Mouse (Mus musculus): ENCODE results near the gene 6820408C15Rik. TPM values are rescaled to one million over a fixed set of nuclear protein-coding genes. Genes with fewer than 3 reads are reported as not detected.
A peak's percentile ranks its signal among the peaks of the same experiment; 100 is the strongest.

6820408C15Rik gene
- total and polyA plus RNA-seq, 3 experiments: not detected

- Histone ChIP-seq H3K9me3 (replicated peaks; ENCODE audit: low read length) (no peaks in the 10 kb centered on the region), H3K36me3 (replicated peaks in 1 of 2; ENCODE audit: control insufficient read depth in 1 of 2, insufficient read depth in 1 of 2, low read length in 1 of 2) (no peaks in the 10 kb centered on the region), H3K4me3 (replicated peaks in 1 of 3; ENCODE audit: low read depth in 2 of 3, low read length in 2 of 3, poor library complexity in 1 of 3) (no peak overlapping the region), H3K4me1 (ENCODE audit: control insufficient read depth in 1 of 2, insufficient read depth in 2 of 2) (no peaks in the 10 kb centered on the region), H3K9ac (ENCODE audit: insufficient read depth, low read depth) (no peak overlapping the region), H3K27ac (ENCODE audit: insufficient read depth, low read depth) (no peak overlapping the region), H3K27me3 (replicated peaks) (peaks cover 20% of the 10 kb centered on the region), H3K4me2 (ENCODE audit: insufficient read depth, low read depth, poor library complexity, severe bottlenecking) (no peak overlapping the region), H3K79me2 (replicated peaks; ENCODE audit: control insufficient read depth, extremely low read depth, insufficient read depth, poor library complexity, severe bottlenecking) (no peaks in the 10 kb centered on the region)
- dilution Hi-C loops (cut with MboI; ENCODE audit: extremely low pct_ligation_motif_present, extremely low pct_unique_long_range_greater_than_20kb, low sequenced_read_pairs) (no loop called here), in situ Hi-C loops (cut with MboI; ENCODE audit: low pct_ligation_motif_present, low pct_unique_long_range_greater_than_20kb, low sequenced_read_pairs) (no loop called here)
- peak in 1 of 2 experiments; percentile 56; a peak in 2 of 4 replicates for TF ChIP-seq CTCF (conservative IDR thresholded peaks at IDR 0.05 in 1 of 2, IDR thresholded peaks at IDR 0.05 in 1 of 2; ENCODE audit: low read depth in 2 of 2, low read length in 2 of 2)
- TF ChIP-seq ZKSCAN1 (IDR thresholded peaks at IDR 0.05; ENCODE audit: borderline replicate concordance, low read depth, low read length): no peak
- no peak for TF ChIP-seq TBP (conservative IDR thresholded peaks at IDR 0.05; ENCODE audit: low read depth, low read length)
- peak; percentile 21 for TF ChIP-seq RAD21 (IDR thresholded peaks at IDR 0.05; ENCODE audit: low read depth, low read length)
- no peak for TF ChIP-seq NRF1 (IDR thresholded peaks at IDR 0.05; ENCODE audit: low read depth, low read length)
- TF ChIP-seq GABPA (IDR thresholded peaks at IDR 0.05; ENCODE audit: insufficient replicate concordance, low read depth, low read length): no peak
- TF ChIP-seq TCF12 (IDR thresholded peaks at IDR 0.05; ENCODE audit: low read depth, low read length): no peak
- peak; percentile 48 for TF ChIP-seq SMC3 (IDR thresholded peaks at IDR 0.05; ENCODE audit: low read depth, low read length)
- no peak for TF ChIP-seq SIN3A (IDR thresholded peaks at IDR 0.05; ENCODE audit: low read length)
- no peak for TF ChIP-seq JUND (conservative IDR thresholded peaks at IDR 0.05; ENCODE audit: low read depth, low read length)
- DNase-seq (ENCODE audit: extremely low read depth): no peak
Measured at GRCm38 (mm10) chr2:152493151-152493550, 77.8 kb downstream of the 6820408C15Rik start.

Other genes with a start within 250 kb of the 6820408C15Rik start
- gene Csnk2a1, start 188.7 kb upstream of the 6820408C15Rik start, total RNA-seq (2012; rRNA removed): 100 and 101 TPM in 2 replicates
- gene Csnk2a1, start 188.7 kb upstream of the 6820408C15Rik start, total RNA-seq (2014; rRNA removed): 145 and 146 TPM in 2 replicates
- gene Csnk2a1, start 188.7 kb upstream of the 6820408C15Rik start, polyA plus RNA-seq (2012; ENCODE audit: insufficient read length, low read depth): 79.2 and 86.9 TPM in 2 replicates
- gene Tbc1d20, start 121.8 kb upstream of the 6820408C15Rik start, total RNA-seq (2012; rRNA removed): 14.3 and 15.9 TPM in 2 replicates
- gene Tbc1d20, start 121.8 kb upstream of the 6820408C15Rik start, total RNA-seq (2014; rRNA removed): 13.1 and 17.0 TPM in 2 replicates
- 22.0 and 22.5 TPM in 2 replicates for gene Tbc1d20, start 121.8 kb upstream of the 6820408C15Rik start, polyA plus RNA-seq (2012; ENCODE audit: insufficient read length, low read depth)
- 118 and 134 TPM in 2 replicates for gene Rbck1, start 82.9 kb upstream of the 6820408C15Rik start, total RNA-seq (2012; rRNA removed)
- gene Rbck1, start 82.9 kb upstream of the 6820408C15Rik start, total RNA-seq (2014; rRNA removed): 98.0 and 109 TPM in 2 replicates
- gene Rbck1, start 82.9 kb upstream of the 6820408C15Rik start, polyA plus RNA-seq (2012; ENCODE audit: insufficient read length, low read depth): 133 and 143 TPM in 2 replicates
- 16.5 and 56.9 TPM in 2 replicates for gene Trib3, start 71.6 kb upstream of the 6820408C15Rik start, total RNA-seq (2012; rRNA removed)
- 18.2 and 30.0 TPM in 2 replicates for gene Trib3, start 71.6 kb upstream of the 6820408C15Rik start, total RNA-seq (2014; rRNA removed)
- 23.7 and 25.1 TPM in 2 replicates for gene Trib3, start 71.6 kb upstream of the 6820408C15Rik start, polyA plus RNA-seq (2012; ENCODE audit: insufficient read length, low read depth)
- not detected in 2 replicates for gene Nrsn2, start 38.9 kb upstream of the 6820408C15Rik start, total RNA-seq (2012; rRNA removed)
- not detected in 2 replicates for gene Nrsn2, start 38.9 kb upstream of the 6820408C15Rik start, total RNA-seq (2014; rRNA removed)
- gene Nrsn2, start 38.9 kb upstream of the 6820408C15Rik start, polyA plus RNA-seq (2012; ENCODE audit: insufficient read length, low read depth): not detected in 2 replicates
- gene Sox12, start 17.5 kb upstream of the 6820408C15Rik start, total RNA-seq (2012; rRNA removed): not detected in 2 replicates
- gene Sox12, start 17.5 kb upstream of the 6820408C15Rik start, total RNA-seq (2014; rRNA removed): not detected in 2 replicates
- gene Sox12, start 17.5 kb upstream of the 6820408C15Rik start, polyA plus RNA-seq (2012; ENCODE audit: insufficient read length, low read depth): 0.09 TPM in 1 of 2 replicates, not detected in the other
- gene Zcchc3, start 560 bp upstream of the 6820408C15Rik start, total RNA-seq (2012; rRNA removed): not detected in 2 replicates
- gene Zcchc3, start 560 bp upstream of the 6820408C15Rik start, total RNA-seq (2014; rRNA removed): not detected in 2 replicates
- not detected in 2 replicates for gene Zcchc3, start 560 bp upstream of the 6820408C15Rik start, polyA plus RNA-seq (2012; ENCODE audit: insufficient read length, low read depth)
- not detected in 2 replicates for gene Defb23, start 49.0 kb downstream of the 6820408C15Rik start, total RNA-seq (2012; rRNA removed)
- gene Defb23, start 49.0 kb downstream of the 6820408C15Rik start, total RNA-seq (2014; rRNA removed): not detected in 2 replicates
- gene Defb23, start 49.0 kb downstream of the 6820408C15Rik start, polyA plus RNA-seq (2012; ENCODE audit: insufficient read length, low read depth): not detected in 2 replicates
- not detected in 2 replicates for gene Defb20, start 61.5 kb downstream of the 6820408C15Rik start, total RNA-seq (2012; rRNA removed)
- gene Defb20, start 61.5 kb downstream of the 6820408C15Rik start, total RNA-seq (2014; rRNA removed): not detected in 2 replicates
- gene Defb20, start 61.5 kb downstream of the 6820408C15Rik start, polyA plus RNA-seq (2012; ENCODE audit: insufficient read length, low read depth): not detected in 2 replicates
- not detected in 2 replicates for gene Defb22, start 74.6 kb downstream of the 6820408C15Rik start, total RNA-seq (2012; rRNA removed)
- gene Defb22, start 74.6 kb downstream of the 6820408C15Rik start, total RNA-seq (2014; rRNA removed): not detected in 2 replicates
- not detected in 2 replicates for gene Defb22, start 74.6 kb downstream of the 6820408C15Rik start, polyA plus RNA-seq (2012; ENCODE audit: insufficient read length, low read depth)
- gene Defb26, start 96.1 kb downstream of the 6820408C15Rik start, total RNA-seq (2012; rRNA removed): not detected in 2 replicates
- gene Defb26, start 96.1 kb downstream of the 6820408C15Rik start, total RNA-seq (2014; rRNA removed): not detected in 2 replicates
- not detected in 2 replicates for gene Defb26, start 96.1 kb downstream of the 6820408C15Rik start, polyA plus RNA-seq (2012; ENCODE audit: insufficient read length, low read depth)
- not detected in 2 replicates for gene Defb28, start 102.7 kb downstream of the 6820408C15Rik start, total RNA-seq (2012; rRNA removed)
- gene Defb28, start 102.7 kb downstream of the 6820408C15Rik start, total RNA-seq (2014; rRNA removed): not detected in 2 replicates
- not detected in 2 replicates for gene Defb28, start 102.7 kb downstream of the 6820408C15Rik start, polyA plus RNA-seq (2012; ENCODE audit: insufficient read length, low read depth)
- gene Defb29, start 124.5 kb downstream of the 6820408C15Rik start, total RNA-seq (2012; rRNA removed): not detected in 2 replicates
- not detected in 2 replicates for gene Defb29, start 124.5 kb downstream of the 6820408C15Rik start, total RNA-seq (2014; rRNA removed)
- not detected in 2 replicates for gene Defb29, start 124.5 kb downstream of the 6820408C15Rik start, polyA plus RNA-seq (2012; ENCODE audit: insufficient read length, low read depth)
- not detected in 2 replicates for gene Gm17416, start 153.8 kb downstream of the 6820408C15Rik start, total RNA-seq (2012; rRNA removed)
- gene Gm17416, start 153.8 kb downstream of the 6820408C15Rik start, total RNA-seq (2014; rRNA removed): not detected in 2 replicates
- not detected in 2 replicates for gene Gm17416, start 153.8 kb downstream of the 6820408C15Rik start, polyA plus RNA-seq (2012; ENCODE audit: insufficient read length, low read depth)
- gene Defb21, start 157.2 kb downstream of the 6820408C15Rik start, total RNA-seq (2012; rRNA removed): not detected in 2 replicates
- gene Defb21, start 157.2 kb downstream of the 6820408C15Rik start, total RNA-seq (2014; rRNA removed): not detected in 2 replicates
- not detected in 2 replicates for gene Defb21, start 157.2 kb downstream of the 6820408C15Rik start, polyA plus RNA-seq (2012; ENCODE audit: insufficient read length, low read depth)
- gene Defb19, start 164.7 kb downstream of the 6820408C15Rik start, total RNA-seq (2012; rRNA removed): not detected in 2 replicates
- gene Defb19, start 164.7 kb downstream of the 6820408C15Rik start, total RNA-seq (2014; rRNA removed): not detected in 2 replicates
- not detected in 2 replicates for gene Defb19, start 164.7 kb downstream of the 6820408C15Rik start, polyA plus RNA-seq (2012; ENCODE audit: insufficient read length, low read depth)
- not detected in 2 replicates for gene Defb45, start 183.8 kb downstream of the 6820408C15Rik start, total RNA-seq (2012; rRNA removed)
- not detected in 2 replicates for gene Defb45, start 183.8 kb downstream of the 6820408C15Rik start, total RNA-seq (2014; rRNA removed)
- not detected in 2 replicates for gene Defb45, start 183.8 kb downstream of the 6820408C15Rik start, polyA plus RNA-seq (2012; ENCODE audit: insufficient read length, low read depth)
- not detected in 2 replicates for gene Defb36, start 188.7 kb downstream of the 6820408C15Rik start, total RNA-seq (2012; rRNA removed)
- not detected in 2 replicates for gene Defb36, start 188.7 kb downstream of the 6820408C15Rik start, total RNA-seq (2014; rRNA removed)
- gene Defb36, start 188.7 kb downstream of the 6820408C15Rik start, polyA plus RNA-seq (2012; ENCODE audit: insufficient read length, low read depth): not detected in 2 replicates
- gene Defb25, start 207.5 kb downstream of the 6820408C15Rik start, total RNA-seq (2012; rRNA removed): 0.84 TPM in 1 of 2 replicates, not detected in the other
- not detected in 2 replicates for gene Defb25, start 207.5 kb downstream of the 6820408C15Rik start, total RNA-seq (2014; rRNA removed)
- 0.94 and 1.8 TPM in 2 replicates for gene Defb25, start 207.5 kb downstream of the 6820408C15Rik start, polyA plus RNA-seq (2012; ENCODE audit: insufficient read length, low read depth)
- gene Rem1, start 211.4 kb downstream of the 6820408C15Rik start, total RNA-seq (2012; rRNA removed): 0.13 and 0.55 TPM in 2 replicates
- gene Rem1, start 211.4 kb downstream of the 6820408C15Rik start, total RNA-seq (2014; rRNA removed): 0.74 and 0.82 TPM in 2 replicates
- 0.70 and 0.80 TPM in 2 replicates for gene Rem1, start 211.4 kb downstream of the 6820408C15Rik start, polyA plus RNA-seq (2012; ENCODE audit: insufficient read length, low read depth)

All from CH12.LX (cell line).